Mouse (Mus musculus) heart, adult 2 months (tissue): ENCODE measurements around the gene Ppef2.

ENCODE experiments used
- CTCF ChIP-seq: fragments of 200-600 bp; IDR thresholded peaks from 2 replicates; pipeline ENCODE4 v1.8.1; 2022; ENCODE audit warnings: antibody characterized with exemption, mild to moderate bottlenecking, moderate library complexity
- EP300 ChIP-seq: fragments of 200-500 bp; IDR thresholded peaks from 2 replicates; pipeline ENCODE4 v1.6.1; 2011; ENCODE audit warnings: low read depth, low read length, control low read depth; ENCODE audit not compliant: insufficient read depth
- POLR2A ChIP-seq: fragments of 200-500 bp; IDR thresholded peaks from 2 replicates; pipeline ENCODE4 v1.6.1; 2011; ENCODE audit warnings: mild to moderate bottlenecking, low read depth, low read length, control low read depth; ENCODE audit not compliant: insufficient read depth

- TF ChIP-seq CTCF (no peak), POLR2A (no peak), EP300 (no peak)
These were observed 67.1 kb downstream of the Ppef2 start for GRCm38 (mm10) chr5:92188881-92189483.
